ENCODE assay signal across 31 mouse cellular contexts in the genomic region with DNA sequence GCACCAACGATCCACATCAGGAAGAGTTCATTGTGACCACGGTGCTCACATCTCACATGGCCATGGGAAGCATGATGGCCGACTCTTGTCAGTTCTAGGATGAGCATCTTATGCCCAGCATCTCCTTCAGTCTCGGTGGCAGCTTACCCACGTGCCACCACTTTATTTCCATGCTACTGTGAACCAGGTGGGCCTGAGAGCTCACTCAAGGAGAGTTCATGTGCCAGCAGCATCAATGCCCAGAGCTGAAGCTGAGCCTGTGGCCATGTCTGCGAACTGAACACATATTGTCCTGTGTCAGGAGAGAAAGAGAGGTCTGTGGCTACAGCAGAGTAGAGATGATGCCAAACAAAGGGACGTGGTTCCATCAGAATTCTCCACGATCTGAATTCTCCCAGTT.
"Had no signal": no experiment of that assay in that cellular context is flagged by ENCODE, and none has a peak within 500 bp of the region (broad histone marks: within the 10 kb centered on the region; RNA-seq: fewer than 3 reads in every experiment).

No protein-coding gene starts in this region.

- H3K9ac ChIP-seq: limb, embryonic 12.5 days; limb, embryonic 13.5 days; limb, embryonic 15.5 days; liver, embryonic 12.5 days; liver, embryonic 13.5 days; liver, embryonic 14.5 days; liver, embryonic 15.5 days; liver, postnatal 0 days; lung, embryonic 14.5 days; lung, embryonic 15.5 days; midbrain, embryonic 12.5 days; midbrain, embryonic 13.5 days; midbrain, embryonic 15.5 days had no signal

- H3K27me3 ChIP-seq: limb, embryonic 12.5 days; limb, embryonic 13.5 days; limb, embryonic 15.5 days; liver, embryonic 12.5 days; liver, embryonic 13.5 days; liver, embryonic 15.5 days; lung, embryonic 15.5 days; megakaryocyte, embryonic 14.5 days; midbrain, embryonic 12.5 days; midbrain, embryonic 13.5 days; midbrain, embryonic 15.5 days had no signal

- H3K27ac ChIP-seq: limb, embryonic 10.5 days; limb, embryonic 12.5 days; limb, embryonic 13.5 days; limb, embryonic 15.5 days; liver, embryonic 12.5 days; liver, embryonic 13.5 days; liver, embryonic 14.5 days; liver, embryonic 15.5 days; lung, embryonic 15.5 days; macrophage; midbrain, embryonic 10.5 days; midbrain, embryonic 12.5 days; midbrain, embryonic 13.5 days; midbrain, embryonic 15.5 days had no signal

- H3K4me1 ChIP-seq: limb, embryonic 10.5 days; limb, embryonic 12.5 days; limb, embryonic 13.5 days; limb, embryonic 15.5 days; liver, embryonic 12.5 days; liver, embryonic 13.5 days; liver, embryonic 15.5 days; lung, embryonic 15.5 days; megakaryocyte, embryonic 14.5 days; midbrain, embryonic 10.5 days; midbrain, embryonic 12.5 days; midbrain, embryonic 13.5 days; midbrain, embryonic 15.5 days had no signal

- H3K9me3 ChIP-seq: limb, embryonic 10.5 days; limb, embryonic 12.5 days; limb, embryonic 13.5 days; limb, embryonic 15.5 days; liver, embryonic 12.5 days; liver, embryonic 13.5 days; liver, embryonic 15.5 days; lung, embryonic 15.5 days; megakaryocyte, embryonic 14.5 days; midbrain, embryonic 10.5 days; midbrain, embryonic 12.5 days; midbrain, embryonic 13.5 days; midbrain, embryonic 15.5 days had no signal

- H3K4me2 ChIP-seq: limb, embryonic 12.5 days; limb, embryonic 13.5 days; limb, embryonic 15.5 days; liver, embryonic 11.5 days; liver, embryonic 12.5 days; liver, embryonic 13.5 days; liver, embryonic 15.5 days; lung, embryonic 14.5 days; lung, embryonic 15.5 days; midbrain, embryonic 11.5 days; midbrain, embryonic 12.5 days; midbrain, embryonic 13.5 days; midbrain, embryonic 15.5 days had no signal

- H3K36me3 ChIP-seq: limb, embryonic 10.5 days; limb, embryonic 12.5 days; limb, embryonic 13.5 days; limb, embryonic 15.5 days; liver, embryonic 12.5 days; liver, embryonic 13.5 days; lung, embryonic 15.5 days; midbrain, embryonic 10.5 days; midbrain, embryonic 12.5 days; midbrain, embryonic 13.5 days; midbrain, embryonic 15.5 days had no signal

- DNase-seq: left cerebral cortex, postnatal 4 days; liver; liver, embryonic 13.5 days; liver, postnatal 0 days; lung, adult 18-20 months; lung, adult 2 months; lung, embryonic 14.5 days; lung, postnatal 10 days; lung, postnatal 14 days; lung, postnatal 36 days; lung, postnatal 4 days; midbrain, embryonic 14.5 days had no signal

- ATAC-seq: liver, embryonic 12.5 days; liver, postnatal 0 days; lung, postnatal 0 days; midbrain, embryonic 13.5 days; midbrain, embryonic 15.5 days; midbrain, embryonic 16.5 days had no signal

- H3K4me3 ChIP-seq: limb, embryonic 10.5 days; limb, embryonic 12.5 days; limb, embryonic 13.5 days; limb, embryonic 15.5 days; liver, embryonic 12.5 days; liver, embryonic 13.5 days; liver, embryonic 15.5 days; lung, embryonic 15.5 days; megakaryocyte, embryonic 14.5 days; midbrain, embryonic 10.5 days; midbrain, embryonic 12.5 days; midbrain, embryonic 13.5 days; midbrain, embryonic 15.5 days; myocyte had no signal
